Mouse (Mus musculus) heart, postnatal 0 days (tissue): ENCODE measurements around the gene Tvp23b. TPM values are rescaled to one million over a fixed set of nuclear protein-coding genes. Genes with fewer than 3 reads are reported as not detected.

ENCODE experiments used
- ATAC-seq: fragments of 200-750 bp; cut with Nextera tagmentation; 2 replicates; pipeline ENCODE4 v1.8.0; 2017; ENCODE audit warnings: low read depth, moderate number of reproducible peaks, moderate library complexity; ENCODE audit not compliant: insufficient read depth
- DNase-seq: peaks from one replicate; pipeline ENCODE4 v3.0.0-alpha.2; 2016; ENCODE audit warnings: low spot score
- H3K27ac ChIP-seq: fragments of 300-500 bp; sonication (generic); 2 replicates; pipeline ENCODE4 v1.5.1; 2014; ENCODE audit warnings: low read depth, mild to moderate bottlenecking
- H3K27me3 ChIP-seq: fragments of 300-500 bp; sonication (generic); 2 replicates; pipeline ENCODE4 v1.6.1; 2014; ENCODE audit warnings: low read length, mixed read lengths; ENCODE audit not compliant: control insufficient read depth, insufficient read depth
- H3K36me3 ChIP-seq: fragments of 300-500 bp; sonication (generic); replicated peaks from 2 replicates; pipeline ENCODE4 v1.6.1; 2014; ENCODE audit warnings: low read length, mixed read lengths; ENCODE audit not compliant: control insufficient read depth, insufficient read depth
- H3K4me1 ChIP-seq: fragments of 300-500 bp; sonication (generic); 2 replicates; pipeline ENCODE4 v1.6.1; 2014; ENCODE audit warnings: antibody characterized with exemption; ENCODE audit not compliant: control insufficient read depth, insufficient read depth
- H3K4me2 ChIP-seq: fragments of 300-500 bp; sonication (generic); 2 replicates; pipeline ENCODE4 v1.6.1; 2014; ENCODE audit warnings: low read depth, mild to moderate bottlenecking, low read length, moderate library complexity
- H3K4me3 ChIP-seq: fragments of 300-500 bp; sonication (generic); 2 replicates; pipeline ENCODE4 v1.5.1; 2014; ENCODE audit warnings: low read depth, low read length
- H3K9ac ChIP-seq: fragments of 300-500 bp; sonication (generic); replicated peaks from 2 replicates; pipeline ENCODE4 v1.6.1; 2014; ENCODE audit warnings: low read depth, low read length, mixed read lengths
- H3K9me3 ChIP-seq: fragments of 300-500 bp; sonication (generic); replicated peaks from 2 replicates; pipeline ENCODE4 v1.6.1; 2016; ENCODE audit warnings: low read length; ENCODE audit not compliant: control insufficient read depth
- CTCF ChIP-seq: IDR thresholded peaks from 2 replicates; pipeline ENCODE4 v1.5.1; 2016; ENCODE audit warnings: antibody characterized with exemption, control low read depth, low read depth
- EP300 ChIP-seq: IDR thresholded peaks from 2 replicates; pipeline ENCODE4 v1.6.1; 2016; ENCODE audit warnings: antibody characterized with exemption, low read depth
- WGBS: fragments of 180-500 bp; shearing (Covaris S2); extraction: QIAGEN DNeasy Blood & Tissue Kit; methylation state at CpG from one replicate; pipeline ENCODE4 v1.1.7; 2014; 5-methylcytosine and 5-hydroxymethylcytosine counted together
- polyA plus RNA-seq: library from polyadenylated mRNA; unstranded; fragments of >200 nt; fragmentation: Nextera tagmentation; extraction: Ambion mirVana; gene quantifications from 2 replicates; pipeline ENCODE4 v1.2.1, GENCODE M21; 2015
- total RNA-seq: library from RNA; depleted of rRNA; stranded (reverse); fragments of >200 nt; gene quantifications from 2 replicates; pipeline ENCODE4 v1.2.3, GENCODE M21; 2014; ENCODE audit warnings: low replicate concordance

Tvp23b gene
- total and polyA plus RNA-seq, 2 experiments from 2014 or later, result 26.3 to 39.0 TPM

DNA sequence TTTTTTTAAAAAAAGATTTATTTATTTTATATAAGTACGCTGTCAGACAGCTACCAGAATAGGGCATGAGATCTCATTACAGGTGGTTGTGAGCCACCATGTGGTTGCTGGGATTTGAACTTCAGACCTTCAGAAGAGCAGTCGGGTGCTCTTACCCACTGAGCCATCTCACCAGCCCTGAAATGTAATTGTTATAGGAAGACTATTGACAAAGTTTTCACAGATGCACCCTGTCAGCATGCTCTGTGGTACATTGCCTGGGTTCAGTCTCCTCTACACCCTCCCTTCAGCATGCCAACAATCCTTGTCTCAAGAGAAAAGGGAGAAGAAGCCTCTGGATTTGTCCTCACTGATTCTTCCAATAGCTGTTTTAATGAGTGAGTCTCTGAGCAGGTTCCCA, 33.9 kb downstream of the Tvp23b start:
- Histone ChIP-seq H3K4me1 (no peaks in the 10 kb centered on the region), H3K4me2 (no peak overlapping the region), H3K36me3 (no peaks in the 10 kb centered on the region), H3K9ac (no peak overlapping the region), H3K27me3 (no peaks in the 10 kb centered on the region), H3K27ac (no peak overlapping the region), H3K4me3 (no peak overlapping the region), H3K9me3 (no peaks in the 10 kb centered on the region)
- ATAC-seq, result no peak
- WGBS, result 86% methylated on average over 2 of the region's 2 CpGs
- DNase-seq, result no peak
- TF ChIP-seq CTCF (no peak), EP300 (no peak)

DNA sequence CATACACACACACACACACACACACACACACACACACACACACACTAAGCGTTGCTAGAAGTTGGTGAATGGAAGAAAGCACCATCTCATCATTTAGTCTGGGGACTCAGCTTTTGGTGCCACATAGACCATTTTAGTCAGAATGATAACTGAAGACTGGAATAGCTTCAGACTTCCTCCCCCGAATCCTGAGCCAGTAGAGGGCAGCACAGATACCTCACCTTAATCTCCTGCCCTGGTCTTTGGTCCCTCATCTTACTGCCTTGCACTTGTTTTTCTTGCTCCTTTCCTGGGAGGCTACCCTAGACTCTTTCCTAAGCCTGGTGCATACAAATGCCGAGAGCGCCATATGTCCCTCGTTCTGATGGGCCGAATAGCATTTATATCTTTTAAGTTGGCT, 35.3 kb downstream of the Tvp23b start:
- ATAC-seq (no peak), DNase-seq (no peak)
- H3K9ac ChIP-seq, result no peak overlapping the region
- no peaks in the 10 kb centered on the region for H3K36me3 ChIP-seq
- no peaks in the 10 kb centered on the region for H3K9me3 ChIP-seq
- TF ChIP-seq CTCF (peak; percentile 45), EP300 (no peak)
- no peaks in the 10 kb centered on the region for H3K4me1 ChIP-seq
- H3K4me3 ChIP-seq, result no peak overlapping the region
- no peaks in the 10 kb centered on the region for H3K27me3 ChIP-seq
- no peak overlapping the region for H3K4me2 ChIP-seq
- no peak overlapping the region for H3K27ac ChIP-seq
- WGBS, result 56% methylated on average over 6 of the region's 6 CpGs

GRCm38 (mm10) chr11:62915486-62915885, 36.2 kb downstream of the Tvp23b start:
- no peak overlapping the region for H3K9ac ChIP-seq
- ATAC-seq (no peak), DNase-seq (no peak)
- TF ChIP-seq CTCF, result no peak
- TF ChIP-seq EP300, result no peak
- H3K27ac ChIP-seq, result no peak overlapping the region
- H3K4me3 ChIP-seq, result no peak overlapping the region
- WGBS, result 77% methylated on average over 2 of the region's 2 CpGs
- H3K36me3 ChIP-seq, result no peaks in the 10 kb centered on the region
- H3K4me1 ChIP-seq, result no peaks in the 10 kb centered on the region
- H3K9me3 ChIP-seq, result no peaks in the 10 kb centered on the region
- H3K4me2 ChIP-seq, result no peak overlapping the region
- no peaks in the 10 kb centered on the region for H3K27me3 ChIP-seq

DNA sequence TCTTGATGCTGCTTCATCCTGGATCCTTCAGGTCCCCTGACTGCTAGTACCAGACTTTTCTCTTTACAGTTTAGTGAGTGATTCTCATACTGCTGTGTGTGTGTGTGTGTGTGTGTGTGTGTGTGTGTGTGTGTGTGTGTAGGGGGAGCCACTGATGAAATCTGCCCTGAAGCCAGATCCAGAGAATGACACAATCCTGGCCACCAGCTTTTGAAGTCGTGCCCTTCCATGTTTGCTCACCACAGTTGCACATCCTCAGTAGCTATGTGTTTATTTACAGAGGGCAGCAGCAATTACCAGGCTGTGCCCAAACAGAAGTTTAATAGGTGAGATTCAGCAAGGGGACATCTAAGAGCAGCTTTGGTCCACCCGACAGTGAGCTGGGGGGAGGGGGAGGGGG, 37.5 kb downstream of the Tvp23b start:
- 21% methylated on average over 2 of the region's 2 CpGs for WGBS
- no peak for TF ChIP-seq EP300
- TF ChIP-seq CTCF, result no peak
- no peak overlapping the region for H3K9ac ChIP-seq
- H3K4me2 ChIP-seq, result no peak overlapping the region
- no peak overlapping the region for H3K27ac ChIP-seq
- H3K27me3 ChIP-seq, result no peaks in the 10 kb centered on the region
- DNase-seq (no peak), ATAC-seq (no peak)
- H3K4me3 ChIP-seq, result no peak overlapping the region
- H3K9me3 ChIP-seq, result no peaks in the 10 kb centered on the region
- H3K36me3 ChIP-seq, result no peaks in the 10 kb centered on the region
- peaks cover 4% of the 10 kb centered on the region; the same call in 1 of the 2 replicates for H3K4me1 ChIP-seq

- DNase-seq, result no peak
- Histone ChIP-seq H3K9me3 (no peaks in the 10 kb centered on the region), H3K4me2 (peak overlapping the region; percentile 62; the same call in 1 of the 2 replicates), H3K36me3 (no peaks in the 10 kb centered on the region), H3K4me1 (peaks cover 9% of the 10 kb centered on the region; the same call in 1 of the 2 replicates), H3K4me3 (no peak overlapping the region), H3K9ac (no peak overlapping the region), H3K27me3 (no peaks in the 10 kb centered on the region), H3K27ac (peak overlapping the region; percentile 56)
- TF ChIP-seq EP300, result no peak
- ATAC-seq, result no peak
- 68% methylated on average over 6 of the region's 6 CpGs for WGBS
These were observed 40.9 kb downstream of the Tvp23b start for GRCm38 (mm10) chr11:62919946-62920742.

- Histone ChIP-seq H3K36me3 (no peaks in the 10 kb centered on the region), H3K9ac (no peak overlapping the region), H3K4me2 (peak overlapping the region; percentile 62; the same call in 1 of the 2 replicates), H3K27me3 (no peaks in the 10 kb centered on the region), H3K4me1 (peaks cover 9% of the 10 kb centered on the region; the same call in 1 of the 2 replicates), H3K9me3 (no peaks in the 10 kb centered on the region), H3K4me3 (no peak overlapping the region), H3K27ac (peak overlapping the region; percentile 56; the same call in 1 of the 2 replicates)
- 22% methylated on average over 6 of the region's 6 CpGs for WGBS
- TF ChIP-seq CTCF, result no peak
- DNase-seq (no peak), ATAC-seq (no peak)
These were observed 41.4 kb downstream of the Tvp23b start for GRCm38 (mm10) chr11:62920743-62921050.
